23 mouse cellular contexts compared by ENCODE assay signal in the genomic region with DNA sequence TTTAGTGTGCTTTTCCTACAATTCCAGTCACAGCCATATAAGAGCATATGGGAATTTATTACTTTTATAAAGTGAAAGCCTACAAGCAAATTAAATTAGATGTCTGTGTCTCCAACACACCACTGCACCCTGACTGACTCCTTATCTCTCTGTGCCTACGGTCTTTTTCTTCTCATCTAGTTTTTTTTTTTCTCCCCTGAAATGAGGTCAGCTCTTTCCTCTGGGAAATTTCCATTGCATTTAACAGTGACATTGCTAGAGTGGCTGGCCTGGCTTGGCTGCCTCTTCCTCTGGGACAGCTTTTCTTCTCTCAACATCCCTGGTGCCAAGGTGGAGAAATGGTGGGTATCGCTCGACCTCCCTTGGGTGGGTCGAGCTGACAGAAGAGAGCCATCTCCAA. TPM values are rescaled to one million over a fixed set of nuclear protein-coding genes. Genes with fewer than 3 reads are reported as not detected.
DNase-seq lines count a peak whose midpoint lies in the region; ATAC-seq and TF ChIP-seq lines count a peak whose summit lies in the region.
"Had no signal": no experiment of that assay in that cellular context is flagged by ENCODE, and none has a peak within 500 bp of the region (broad histone marks: within the 10 kb centered on the region; RNA-seq: fewer than 3 reads in every experiment).

A gene (plus strand): TSS at position 249 of the 400 bp plus-strand sequence.

- H3K27ac ChIP-seq in kidney, embryonic 14.5 days (ENCODE audit: low read depth, low read length) = no peak within 1 kb of the TSS
- H3K27ac ChIP-seq: embryonic facial prominence, embryonic 10.5 days; heart, embryonic 13.5 days; hindbrain, postnatal 0 days; limb, embryonic 12.5 days had no signal

- peak; percentile 20 for DNase-seq in adrenal gland, adult 2 months
- no peak for DNase-seq in adrenal gland, postnatal 4 days (ENCODE audit: low spot score in 2 of 2)
- DNase-seq in kidney, adult 18-20 months = no peak
- no peak for DNase-seq in G1E (ENCODE audit: low spot score)
- peak; percentile 37 for DNase-seq in cerebellum, adult 9-10 months
- no peak for DNase-seq in neural tube, embryonic 10.5 days (ENCODE audit: extremely low spot score, low spot score)
- no peak for DNase-seq in right cerebral cortex, postnatal 36 days (ENCODE audit: low spot score in 2 of 2)
- DNase-seq: forebrain, postnatal 0 days; heart, adult 11 months; heart, postnatal 36 days; kidney, postnatal 25 days; liver, postnatal 0 days; lung, postnatal 14 days; thymus, postnatal 4 days had no signal

- no peak within 1 kb of the TSS for H3K9ac ChIP-seq in kidney, embryonic 14.5 days (ENCODE audit: low read depth, low read length)
- H3K9ac ChIP-seq: forebrain, postnatal 0 days; heart, embryonic 13.5 days; limb, embryonic 12.5 days; liver, postnatal 0 days had no signal

- H3K4me1 ChIP-seq in kidney, embryonic 14.5 days (ENCODE audit: control insufficient read depth, insufficient read depth, low read length) = no peaks in the 10 kb centered on the region
- peaks cover 58% of the 10 kb centered on the region for H3K4me1 ChIP-seq in G1E (ENCODE audit: insufficient read depth, low read depth, low read length)
- H3K4me1 ChIP-seq: limb, embryonic 12.5 days had no signal

- no peak within 1 kb of the TSS for H3K4me3 ChIP-seq in kidney, embryonic 14.5 days (ENCODE audit: low read length)
- H3K4me3 ChIP-seq in G1E (ENCODE audit: low read depth, low read length) = no peak within 1 kb of the TSS; the same call in 1 of the 2 replicates
- H3K4me3 ChIP-seq: embryonic facial prominence, embryonic 10.5 days; erythroblast, embryonic 14.5 days; heart, embryonic 13.5 days; limb, embryonic 12.5 days had no signal

- H3K9me3 ChIP-seq in kidney, embryonic 14.5 days (ENCODE audit: control insufficient read depth, low read length) = no peaks in the 10 kb centered on the region
- no peaks in the 10 kb centered on the region for H3K9me3 ChIP-seq in G1E (replicated peaks)
- H3K9me3 ChIP-seq: embryonic facial prominence, embryonic 10.5 days; heart, embryonic 13.5 days; limb, embryonic 12.5 days had no signal

- 85% methylated on average over 4 of the region's 4 CpGs for WGBS in kidney, embryonic 14.5 days

- no peaks in the 10 kb centered on the region; the same call in 1 of the 2 replicates for H3K27me3 ChIP-seq in kidney, embryonic 14.5 days (ENCODE audit: control insufficient read depth, insufficient read depth, low read length)
- no peaks in the 10 kb centered on the region for H3K27me3 ChIP-seq in G1E (ENCODE audit: insufficient read depth, low read length)

- H3K36me3 ChIP-seq in kidney, embryonic 14.5 days (ENCODE audit: control insufficient read depth, insufficient read depth, low read length) = no peaks in the 10 kb centered on the region
- no peaks in the 10 kb centered on the region for H3K36me3 ChIP-seq in G1E (replicated peaks)
- H3K36me3 ChIP-seq: embryonic facial prominence, embryonic 10.5 days; heart, embryonic 13.5 days; limb, embryonic 12.5 days had no signal

- H3K4me2 ChIP-seq in kidney, embryonic 14.5 days (replicated peaks; ENCODE audit: low read depth, low read length) = no peak within 1 kb of the TSS
- H3K4me2 ChIP-seq: heart, embryonic 13.5 days; limb, embryonic 12.5 days had no signal

- TF ChIP-seq CTCF in G1E (IDR thresholded peaks at IDR 0.05; ENCODE audit: low read depth, low read length) = no peak

- no peak for ATAC-seq in kidney, embryonic 14.5 days (ENCODE audit: low FRiP score, low TSS enrichment)
- ATAC-seq in G1E (ENCODE audit: extremely low read depth, insufficient number of reproducible peaks, low FRiP score, poor library complexity, severe bottlenecking) = peak; percentile 17; the same call in 1 of the 2 replicates
- ATAC-seq: forebrain, postnatal 0 days; hindbrain, postnatal 0 days; liver, postnatal 0 days had no signal

RNA-seq across cellular contexts. Expression of the gene that starts here (rescaled TPM):
- total RNA-seq in adrenal gland, adult 2 months (2021) = under 1 TPM in 1 of 2 experiments, not detected in 1; 0.24 TPM
- not detected in 2 replicates for polyA plus RNA-seq in adrenal gland, adult 2 months (2012; rRNA removed)
- total RNA-seq in adrenal gland, postnatal 4 days (2021) = 10 to 100 TPM in 1 of 2 experiments, under 1 TPM in 1; 0.90 to 26.4 TPM
- 29.7 and 31.0 TPM in 2 replicates for polyA plus RNA-seq in kidney, embryonic 14.5 days (2014; fragmentation: Nextera tagmentation; extraction: Ambion mirVana)
- total RNA-seq in G1E (2014; fragmentation: Nextera tagmentation) = not detected in 2 replicates
- 0.29 and 0.49 TPM in 2 replicates for total RNA-seq in G1E (2017)
- 0.04 TPM in 1 of 2 replicates, not detected in the other for polyA plus RNA-seq in G1E (2012)
- total RNA-seq: forebrain, postnatal 0 days; gastrocnemius, adult 8-10 months; heart, postnatal 36 days; hindbrain, postnatal 0 days; layer of hippocampus, postnatal 10 days had no signal
- polyA plus RNA-seq: erythroblast, embryonic 14.5 days; hindbrain, postnatal 0 days; limb, embryonic 12.5 days; neural tube, embryonic 14.5 days had no signal

Comparison
In these comparisons a context has a peak if more than half of its experiments do, and no peak if none do; other contexts are left out.
1. RNA of the gene that starts here (polyA plus RNA-seq): 29.7 to 31.0 TPM in kidney, embryonic 14.5 days; 0.04 TPM in G1E and not detected in adrenal gland, adult 2 months; every median in the first group is over 10 times any median in the second.
2. Peak in DNase-seq in adrenal gland, adult 2 months; RNA of the gene not detected or under 1 TPM.
3. Peak in ATAC-seq in G1E; RNA of the gene not detected or under 1 TPM.